Mouse (Mus musculus): ENCODE measurements around the gene Pitpnc1.

Gene Pitpnc1

GRCm38 (mm10) chr11:107468252-107469030 is 2.1 kb downstream of the Pitpnc1 start:
- peak; percentile 7; the same call in 1 of the 2 replicates for ATAC-seq (ENCODE audit: low TSS enrichment)

GRCm38 (mm10) chr11:107466611-107467391 is 3.7 kb downstream of the Pitpnc1 start:
- no peak for ATAC-seq (ENCODE audit: low TSS enrichment)

GRCm38 (mm10) chr11:107465969-107466368 is 4.5 kb downstream of the Pitpnc1 start:
- ATAC-seq (ENCODE audit: low TSS enrichment), result no peak

- no peak for ATAC-seq (ENCODE audit: low TSS enrichment)
These were observed 5.5 kb downstream of the Pitpnc1 start for GRCm38 (mm10) chr11:107465041-107465440.

GRCm38 (mm10) chr11:107464141-107464540 is 6.4 kb downstream of the Pitpnc1 start:
- no peak for ATAC-seq (ENCODE audit: low TSS enrichment)

GRCm38 (mm10) chr11:107463251-107463681 is 7.2 kb downstream of the Pitpnc1 start:
- ATAC-seq (ENCODE audit: low TSS enrichment), result no peak

- no peak for ATAC-seq (ENCODE audit: low TSS enrichment)
These were observed 8.0 kb downstream of the Pitpnc1 start for GRCm38 (mm10) chr11:107462478-107462877.

GRCm38 (mm10) chr11:107459828-107460227 is 10.7 kb downstream of the Pitpnc1 start:
- no peak for ATAC-seq (ENCODE audit: low TSS enrichment)

- ATAC-seq (ENCODE audit: low TSS enrichment), result no peak
These were observed 11.5 kb downstream of the Pitpnc1 start for GRCm38 (mm10) chr11:107458986-107459385.

GRCm38 (mm10) chr11:107458286-107458685 is 12.2 kb downstream of the Pitpnc1 start:
- ATAC-seq (ENCODE audit: low TSS enrichment), result no peak

- ATAC-seq (ENCODE audit: low TSS enrichment), result no peak
These were observed 13.2 kb downstream of the Pitpnc1 start for GRCm38 (mm10) chr11:107457282-107457681.

GRCm38 (mm10) chr11:107454546-107455462 is 15.7 kb downstream of the Pitpnc1 start:
- no peak for ATAC-seq (ENCODE audit: low TSS enrichment)

- ATAC-seq (ENCODE audit: low TSS enrichment), result no peak
These were observed 18.4 kb downstream of the Pitpnc1 start for GRCm38 (mm10) chr11:107452053-107452452.

- no peak for ATAC-seq (ENCODE audit: low TSS enrichment)
These were observed 19.4 kb downstream of the Pitpnc1 start for GRCm38 (mm10) chr11:107451106-107451505.

GRCm38 (mm10) chr11:107450097-107450496 is 20.4 kb downstream of the Pitpnc1 start:
- no peak for ATAC-seq (ENCODE audit: low TSS enrichment)

GRCm38 (mm10) chr11:107449169-107449910 is 21.2 kb downstream of the Pitpnc1 start:
- no peak for ATAC-seq (ENCODE audit: low TSS enrichment)

GRCm38 (mm10) chr11:107447915-107448314 is 22.6 kb downstream of the Pitpnc1 start:
- ATAC-seq (ENCODE audit: low TSS enrichment), result no peak

GRCm38 (mm10) chr11:107447349-107447748 is 23.1 kb downstream of the Pitpnc1 start:
- no peak for ATAC-seq (ENCODE audit: low TSS enrichment)

GRCm38 (mm10) chr11:107446650-107447049 is 23.8 kb downstream of the Pitpnc1 start:
- ATAC-seq (ENCODE audit: low TSS enrichment), result no peak

GRCm38 (mm10) chr11:107445683-107446082 is 24.8 kb downstream of the Pitpnc1 start:
- no peak for ATAC-seq (ENCODE audit: low TSS enrichment)

Measured in frontal cortex, adult (tissue).